Mouse (Mus musculus) heart, embryonic 15.5 days (tissue): Measurements from ENCODE around the gene Nav2. TPM values are rescaled to one million over a fixed set of nuclear protein-coding genes. Genes with fewer than 3 reads are reported as not detected.

ENCODE experiments used
- ATAC-seq: fragments of 200-750 bp; cut with Nextera tagmentation; replicated peaks from 2 replicates; pipeline ENCODE4 v1.8.0; 2017; ENCODE audit warnings: low read depth, moderate TSS enrichment; ENCODE audit not compliant: insufficient number of reproducible peaks, insufficient read depth, low FRiP score
- H3K27ac ChIP-seq: fragments of 300-500 bp; sonication (generic); 2 replicates; pipeline ENCODE4 v1.5.1; 2015; ENCODE audit warnings: mild to moderate bottlenecking, inconsistent platforms
- H3K27me3 ChIP-seq: fragments of 300-500 bp; sonication (generic); 2 replicates; pipeline ENCODE4 v1.6.1; 2015; ENCODE audit warnings: inconsistent platforms
- H3K36me3 ChIP-seq: fragments of 300-500 bp; sonication (generic); 2 replicates; pipeline ENCODE4 v1.6.1; 2015; ENCODE audit warnings: mild to moderate bottlenecking, inconsistent platforms
- H3K4me1 ChIP-seq: fragments of 300-500 bp; sonication (generic); replicated peaks from 2 replicates; pipeline ENCODE4 v1.6.1; 2015; ENCODE audit warnings: inconsistent platforms
- H3K4me2 ChIP-seq: fragments of 300-500 bp; sonication (generic); 2 replicates; pipeline ENCODE4 v1.6.1; 2015; ENCODE audit warnings: inconsistent platforms, mild to moderate bottlenecking, moderate library complexity
- H3K4me3 ChIP-seq: fragments of 300-500 bp; sonication (generic); 2 replicates; pipeline ENCODE4 v1.5.1; 2015; ENCODE audit warnings: mild to moderate bottlenecking, inconsistent platforms
- H3K9ac ChIP-seq: fragments of 300-500 bp; sonication (generic); 2 replicates; pipeline ENCODE4 v1.6.1; 2015; ENCODE audit warnings: mild to moderate bottlenecking, inconsistent platforms
- H3K9me3 ChIP-seq: fragments of 300-500 bp; sonication (generic); replicated peaks from 2 replicates; pipeline ENCODE4 v1.6.1; 2016; ENCODE audit warnings: inconsistent platforms
- WGBS: fragments of 180-500 bp; shearing (Covaris S2); methylation state at CpG from one replicate; pipeline ENCODE4 v1.1.7; 2015; ENCODE audit warnings: mixed read lengths; 5-methylcytosine and 5-hydroxymethylcytosine counted together
- polyA plus RNA-seq: library from polyadenylated mRNA; unstranded; fragments of >200 nt; fragmentation: Nextera tagmentation; extraction: Ambion mirVana; gene quantifications from 2 replicates; pipeline ENCODE4 v1.2.1, GENCODE M21; 2015

Gene Nav2
- polyA plus RNA-seq, 1 experiment from 2014 or later = 30.7 TPM

- Histone ChIP-seq H3K4me3 (no peak overlapping the region), H3K27ac (no peak overlapping the region), H3K4me2 (no peak overlapping the region), H3K27me3 (no peaks in the 10 kb centered on the region), H3K4me1 (no peaks in the 10 kb centered on the region), H3K9ac (no peak overlapping the region), H3K36me3 (no peaks in the 10 kb centered on the region), H3K9me3 (no peaks in the 10 kb centered on the region)
- no peak for ATAC-seq
- WGBS = 45% methylated on average over 7 of the region's 7 CpGs
Observed at GRCm38 (mm10) chr7:48981013-48981412, 72.5 kb downstream of the Nav2 start.

- Histone ChIP-seq H3K27me3 (no peaks in the 10 kb centered on the region), H3K4me2 (no peak overlapping the region), H3K9ac (no peak overlapping the region), H3K9me3 (no peaks in the 10 kb centered on the region), H3K4me3 (no peak overlapping the region), H3K4me1 (no peaks in the 10 kb centered on the region), H3K36me3 (no peaks in the 10 kb centered on the region), H3K27ac (no peak overlapping the region)
- 62% methylated on average over 3 of the region's 3 CpGs for WGBS
- ATAC-seq = no peak
Observed at GRCm38 (mm10) chr7:48981814-48982213, 73.3 kb downstream of the Nav2 start.

DNA sequence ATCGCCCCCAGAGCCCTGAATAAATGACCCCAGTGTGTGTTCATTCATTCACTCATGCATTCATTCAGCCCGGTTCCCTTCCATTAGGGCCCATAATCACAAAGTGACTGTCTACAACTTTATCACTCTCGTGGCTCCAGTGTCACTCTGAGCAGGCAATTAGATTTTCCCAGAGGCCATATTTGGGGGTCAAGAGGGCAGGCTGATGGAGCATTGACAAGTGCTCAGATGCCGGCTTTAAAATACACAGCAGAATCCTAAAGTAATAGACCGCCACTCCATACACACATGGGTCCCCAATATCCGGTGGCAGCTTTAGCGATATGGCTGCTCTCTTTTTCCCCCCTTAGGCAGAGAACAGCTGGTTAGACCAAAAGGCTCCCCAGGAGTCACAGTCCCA lies 74.1 kb downstream of the Nav2 start:
- Histone ChIP-seq H3K9me3 (no peaks in the 10 kb centered on the region), H3K4me3 (no peak overlapping the region), H3K36me3 (no peaks in the 10 kb centered on the region), H3K4me2 (no peak overlapping the region), H3K4me1 (no peaks in the 10 kb centered on the region), H3K9ac (no peak overlapping the region), H3K27me3 (no peaks in the 10 kb centered on the region), H3K27ac (no peak overlapping the region)
- no peak for ATAC-seq
- WGBS = 81% methylated on average over 7 of the region's 7 CpGs

- ATAC-seq = no peak
- H3K4me2 ChIP-seq = no peak overlapping the region
- H3K4me3 ChIP-seq = no peak overlapping the region
- H3K9me3 ChIP-seq = no peaks in the 10 kb centered on the region
- WGBS = 18% methylated on average over 8 of the region's 8 CpGs
- H3K9ac ChIP-seq = no peak overlapping the region
- H3K27me3 ChIP-seq = peaks cover 4% of the 10 kb centered on the region; the same call in 1 of the 2 replicates
- H3K4me1 ChIP-seq = peaks cover 15% of the 10 kb centered on the region
- no peaks in the 10 kb centered on the region for H3K36me3 ChIP-seq
- H3K27ac ChIP-seq = no peak overlapping the region
Observed at GRCm38 (mm10) chr7:48991911-48992552, 83.5 kb downstream of the Nav2 start.

DNA sequence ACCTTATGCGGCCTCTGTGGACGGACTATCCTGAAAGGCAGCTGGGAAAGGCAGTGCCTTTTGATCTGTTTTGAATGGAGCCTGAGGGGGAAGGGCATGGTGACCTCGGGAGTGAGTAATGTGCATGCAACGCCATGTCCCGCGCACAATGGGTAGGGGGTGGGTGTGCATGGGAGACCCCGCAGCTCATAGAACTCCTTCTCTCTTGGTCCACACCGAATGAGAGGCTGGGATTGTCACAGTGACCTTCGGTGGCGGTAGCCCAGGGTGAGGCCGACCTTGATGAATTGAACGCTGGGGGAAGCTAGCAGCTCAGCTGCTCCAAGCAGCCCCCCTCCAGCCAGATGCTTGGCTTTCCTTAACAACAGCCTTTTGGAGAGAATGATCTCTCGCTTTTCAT lies 86.7 kb downstream of the Nav2 start:
- H3K4me2 ChIP-seq = no peak overlapping the region

DNA sequence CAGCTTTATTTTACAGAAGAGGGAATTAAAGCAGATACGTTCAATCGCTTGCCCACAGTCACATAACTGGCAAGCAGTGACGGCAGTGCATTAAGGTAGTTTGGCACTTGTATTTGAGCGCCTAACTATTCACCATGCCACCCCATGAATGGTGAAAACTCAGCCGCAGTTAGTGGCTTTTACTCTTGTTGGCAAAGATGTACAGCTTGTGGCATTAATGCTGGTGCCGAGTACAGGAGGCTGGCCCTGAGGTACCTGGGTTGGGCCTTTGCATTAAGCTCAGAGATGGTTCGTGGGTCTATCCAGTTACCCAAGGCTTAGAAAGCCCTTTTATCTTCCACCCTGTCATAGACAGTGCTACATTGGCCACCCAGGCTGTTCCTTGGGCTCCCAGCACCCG lies 87.2 kb downstream of the Nav2 start:
- H3K36me3 ChIP-seq = no peaks in the 10 kb centered on the region
- peaks cover 15% of the 10 kb centered on the region for H3K4me1 ChIP-seq
- H3K4me2 ChIP-seq = no peak overlapping the region
- 74% methylated on average over 8 of the region's 8 CpGs for WGBS
- no peak for ATAC-seq
- H3K4me3 ChIP-seq = no peak overlapping the region
- H3K9me3 ChIP-seq = no peaks in the 10 kb centered on the region
- H3K9ac ChIP-seq = no peak overlapping the region
- peaks cover 4% of the 10 kb centered on the region; the same call in 1 of the 2 replicates for H3K27me3 ChIP-seq
- H3K27ac ChIP-seq = no peak overlapping the region

More for the DNA sequence above, 86.7 kb downstream of the Nav2 start:
- Histone ChIP-seq H3K27ac (no peak overlapping the region), H3K27me3 (peaks cover 4% of the 10 kb centered on the region; the same call in 1 of the 2 replicates), H3K4me3 (no peak overlapping the region), H3K9me3 (no peaks in the 10 kb centered on the region), H3K4me1 (peaks cover 15% of the 10 kb centered on the region), H3K36me3 (no peaks in the 10 kb centered on the region), H3K9ac (no peak overlapping the region)
- WGBS = 24% methylated on average over 13 of the region's 13 CpGs
- ATAC-seq = no peak

DNA sequence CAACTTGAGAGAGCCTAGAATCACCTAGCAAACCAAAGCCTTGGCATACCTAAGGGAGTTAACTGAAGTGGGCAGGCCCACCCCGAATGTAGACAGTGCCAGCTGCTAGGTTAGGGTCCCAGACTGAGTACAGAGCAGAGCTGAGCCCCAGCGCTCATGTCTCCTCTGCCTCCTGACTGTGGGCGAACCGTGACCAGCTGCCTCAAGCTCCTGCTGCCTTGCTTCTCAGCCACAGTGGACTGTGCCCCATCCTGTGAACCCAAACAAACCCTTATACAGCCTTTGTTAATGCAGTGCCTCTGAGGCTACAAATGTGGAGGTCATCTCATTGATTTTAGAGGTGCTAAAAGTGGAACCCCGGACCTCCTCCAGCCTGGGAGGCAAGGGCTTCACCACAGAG lies 88.3 kb downstream of the Nav2 start:
- H3K27ac ChIP-seq = no peak overlapping the region
- H3K4me1 ChIP-seq = peaks cover 18% of the 10 kb centered on the region
- no peaks in the 10 kb centered on the region for H3K9me3 ChIP-seq
- no peak overlapping the region for H3K4me3 ChIP-seq
- peaks cover 4% of the 10 kb centered on the region; the same call in 1 of the 2 replicates for H3K27me3 ChIP-seq
- H3K36me3 ChIP-seq = no peaks in the 10 kb centered on the region
- WGBS = 72% methylated on average over 5 of the region's 5 CpGs
- no peak overlapping the region for H3K4me2 ChIP-seq
- ATAC-seq = no peak
- H3K9ac ChIP-seq = no peak overlapping the region

DNA sequence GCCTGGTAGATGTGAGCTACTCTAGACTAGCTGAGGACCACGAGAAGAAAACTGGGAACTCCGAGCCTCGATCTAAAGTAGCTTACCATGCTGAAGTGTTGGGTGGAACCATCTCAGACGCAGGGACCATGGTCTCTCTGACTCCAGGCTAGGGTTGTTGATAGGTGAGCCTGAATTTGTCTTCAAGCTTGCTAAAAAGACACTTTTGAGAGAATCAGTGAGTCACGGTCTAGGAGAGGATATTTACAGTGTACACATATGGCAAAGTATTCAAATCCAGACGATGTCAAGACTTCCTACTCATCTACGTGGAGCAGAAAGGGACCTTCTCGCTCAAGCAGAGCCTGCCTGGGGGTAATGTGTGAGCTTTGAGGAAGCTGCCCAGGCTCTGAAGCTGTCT lies 89.6 kb downstream of the Nav2 start:
- Histone ChIP-seq H3K4me3 (no peak overlapping the region), H3K9ac (no peak overlapping the region), H3K4me2 (no peak overlapping the region), H3K27me3 (peaks cover 4% of the 10 kb centered on the region; the same call in 1 of the 2 replicates), H3K9me3 (no peaks in the 10 kb centered on the region), H3K27ac (no peak overlapping the region), H3K36me3 (no peaks in the 10 kb centered on the region), H3K4me1 (peaks cover 13% of the 10 kb centered on the region)
- no peak for ATAC-seq
- WGBS = 77% methylated on average over 8 of the region's 8 CpGs

DNA sequence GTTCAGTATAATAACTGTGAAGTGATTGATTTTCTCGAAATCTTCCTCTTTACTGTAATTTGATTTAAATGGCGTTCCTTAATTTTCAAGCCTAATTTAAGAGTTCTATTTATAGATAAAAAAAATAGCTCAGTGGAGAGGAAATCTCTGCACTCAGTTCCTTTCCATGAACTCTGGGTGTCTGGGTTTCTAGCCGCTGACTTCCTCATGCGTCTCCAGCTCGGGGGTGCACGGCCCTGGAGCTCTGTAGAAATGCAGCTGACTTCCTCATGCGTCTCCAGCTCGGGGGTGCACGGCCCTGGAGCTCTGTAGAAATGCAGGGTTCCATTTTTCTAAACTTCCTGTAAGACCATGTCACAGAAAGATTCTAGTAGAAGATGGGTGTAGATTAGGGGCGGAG lies 90.1 kb downstream of the Nav2 start:
- Histone ChIP-seq H3K27me3 (peaks cover 4% of the 10 kb centered on the region; the same call in 1 of the 2 replicates), H3K9ac (no peak overlapping the region), H3K4me1 (peaks cover 13% of the 10 kb centered on the region), H3K4me3 (no peak overlapping the region), H3K9me3 (no peaks in the 10 kb centered on the region), H3K27ac (no peak overlapping the region), H3K36me3 (no peaks in the 10 kb centered on the region), H3K4me2 (no peak overlapping the region)
- no peak for ATAC-seq
- 51% methylated on average over 10 of the region's 10 CpGs for WGBS

DNA sequence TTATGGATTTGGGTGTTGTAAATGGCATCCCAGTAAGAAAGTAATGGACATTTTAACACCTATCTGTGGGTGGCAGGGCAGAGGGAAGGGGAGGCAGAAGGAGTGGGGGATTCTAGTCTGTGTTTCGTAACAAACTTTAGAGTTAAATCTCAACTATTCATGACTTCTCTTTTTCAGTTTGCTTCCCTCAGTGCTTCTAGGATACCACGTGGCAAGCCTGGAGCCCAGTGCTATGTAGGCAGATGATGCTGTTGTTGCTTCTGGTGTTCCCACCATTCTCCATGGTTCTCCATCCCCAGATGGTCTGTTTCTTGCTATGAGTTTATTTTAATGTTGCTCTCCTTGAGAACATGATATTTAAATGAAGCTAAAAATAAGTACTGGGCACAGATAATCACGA lies 92.3 kb downstream of the Nav2 start:
- no peaks in the 10 kb centered on the region for H3K9me3 ChIP-seq
- H3K4me2 ChIP-seq = no peak overlapping the region
- H3K4me3 ChIP-seq = no peak overlapping the region
- 65% methylated on average over 3 of the region's 3 CpGs for WGBS
- H3K27me3 ChIP-seq = peaks cover 1% of the 10 kb centered on the region; the same call in 1 of the 2 replicates
- no peak for ATAC-seq
- H3K27ac ChIP-seq = no peak overlapping the region
- H3K4me1 ChIP-seq = peaks cover 6% of the 10 kb centered on the region; the same call in 1 of the 2 replicates
- H3K36me3 ChIP-seq = no peaks in the 10 kb centered on the region
- no peak overlapping the region for H3K9ac ChIP-seq

DNA sequence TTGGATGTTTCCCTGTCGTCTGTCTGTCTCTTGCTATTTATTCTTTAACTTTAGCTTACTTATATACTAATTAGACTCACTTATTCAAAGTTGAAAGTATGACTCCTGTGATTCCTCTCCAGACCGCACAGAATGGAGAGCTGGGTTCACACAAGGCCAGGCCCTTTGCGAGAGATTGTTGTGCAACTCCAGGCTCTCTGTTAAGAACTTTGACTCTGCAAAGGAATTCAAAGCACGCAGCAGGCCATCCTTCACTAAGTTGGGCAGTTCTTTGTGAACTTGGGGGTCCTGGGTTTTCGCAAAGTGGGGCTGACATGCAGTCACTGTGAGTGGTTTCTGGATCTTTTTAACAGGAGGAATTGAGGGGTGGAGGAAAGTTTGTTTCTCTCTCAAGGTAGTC lies 95.9 kb downstream of the Nav2 start:
- Histone ChIP-seq H3K4me1 (peaks cover 6% of the 10 kb centered on the region; the same call in 1 of the 2 replicates), H3K9me3 (no peaks in the 10 kb centered on the region), H3K27ac (no peak overlapping the region), H3K27me3 (no peaks in the 10 kb centered on the region), H3K9ac (no peak overlapping the region), H3K36me3 (no peaks in the 10 kb centered on the region), H3K4me2 (no peak overlapping the region), H3K4me3 (no peak overlapping the region)
- ATAC-seq = no peak
- WGBS = 43% methylated on average over 5 of the region's 5 CpGs

- no peak overlapping the region for H3K4me2 ChIP-seq
- no peak for ATAC-seq
- no peaks in the 10 kb centered on the region for H3K9me3 ChIP-seq
- no peaks in the 10 kb centered on the region for H3K27me3 ChIP-seq
- H3K4me1 ChIP-seq = peaks cover 2% of the 10 kb centered on the region; the same call in 1 of the 2 replicates
- H3K27ac ChIP-seq = no peak overlapping the region
- 43% methylated on average over 7 of the region's 7 CpGs for WGBS
- no peaks in the 10 kb centered on the region for H3K36me3 ChIP-seq
- no peak overlapping the region for H3K9ac ChIP-seq
- H3K4me3 ChIP-seq = no peak overlapping the region
Observed at GRCm38 (mm10) chr7:49006886-49007285, 98.4 kb downstream of the Nav2 start.
